Mouse (Mus musculus) MEL (cell line): ENCODE measurements around the gene Vps35l. TPM values are rescaled to one million over a fixed set of nuclear protein-coding genes. Genes with fewer than 3 reads are reported as not detected.

Source experiments
- DNase-seq: peaks from one replicate; pipeline ENCODE4 v3.0.0; 2011; ENCODE audit warnings: low read depth, low spot score
- H3K27ac ChIP-seq: 2 replicates; pipeline ENCODE4 v1.5.1; 2012; ENCODE audit warnings: low read depth, mild to moderate bottlenecking, control low read depth, low read length, moderate library complexity; ENCODE audit not compliant: control insufficient read depth
- H3K27me3 ChIP-seq, 2 experiments: fragments of 150-350 bp in 1 of 2; sonication (generic) in 1 of 2; 2 replicates each; pipeline ENCODE4 v1.6.1; 2012; ENCODE audit warnings: low read length in 2 of 2, mild to moderate bottlenecking in 2 of 2, improper control_type of control experiment in 1 of 2, moderate library complexity in 1 of 2; ENCODE audit not compliant: insufficient read depth in 2 of 2, control insufficient read depth in 1 of 2
- H3K36me3 ChIP-seq, 2 experiments: 2 replicates each; pipeline ENCODE4 v1.6.1; 2012 to 2014; ENCODE audit warnings: low read length in 2 of 2, improper control_type of control experiment in 1 of 2, inconsistent platforms in 1 of 2, mild to moderate bottlenecking in 1 of 2; ENCODE audit not compliant: insufficient read depth in 2 of 2, control insufficient read depth in 1 of 2
- H3K4me1 ChIP-seq, 2 experiments: fragments of 150-350 bp in 1 of 2; sonication (generic) in 1 of 2; 2 replicates each; pipeline ENCODE4 v1.6.1; 2012; ENCODE audit warnings: low read length in 2 of 2, improper control_type of control experiment in 1 of 2, mild to moderate bottlenecking in 1 of 2; ENCODE audit not compliant: insufficient read depth in 2 of 2, control insufficient read depth in 1 of 2
- H3K4me3 ChIP-seq, 2 experiments: fragments of 150-350 bp in 1 of 2; sonication (generic) in 1 of 2; 2 replicates each; pipeline ENCODE4 v1.5.1; 2012; ENCODE audit warnings: low read depth in 2 of 2, low read length in 2 of 2, mild to moderate bottlenecking in 2 of 2, moderate library complexity in 2 of 2, control low read depth in 1 of 2, improper control_type of control experiment in 1 of 2; ENCODE audit not compliant: control insufficient read depth in 1 of 2, insufficient read depth in 1 of 2
- H3K79me2 ChIP-seq: 2 replicates; pipeline ENCODE4 v1.6.1; 2012; ENCODE audit warnings: mild to moderate bottlenecking, low read length, moderate library complexity; ENCODE audit not compliant: control insufficient read depth, poor library complexity, insufficient read depth
- H3K9ac ChIP-seq: 2 replicates; pipeline ENCODE4 v1.6.1; 2012; ENCODE audit warnings: low read depth, mild to moderate bottlenecking, control low read depth, low read length, moderate library complexity; ENCODE audit not compliant: control insufficient read depth, poor library complexity, severe bottlenecking
- H3K9me3 ChIP-seq: fragments of 150-350 bp; sonication (generic); replicated peaks from 2 replicates; pipeline ENCODE4 v1.6.1; 2012; ENCODE audit warnings: mild to moderate bottlenecking, low read length, improper control_type of control experiment, moderate library complexity; ENCODE audit not compliant: insufficient read depth
- BHLHE40 ChIP-seq: IDR thresholded peaks from 2 replicates; pipeline ENCODE4 v1.6.1; 2012; ENCODE audit warnings: low read depth, mild to moderate bottlenecking, inconsistent platforms, low read length, improper control_type of control experiment, borderline replicate concordance
- CHD1 ChIP-seq: IDR thresholded peaks from 2 replicates; pipeline ENCODE4 v1.6.1; 2012; ENCODE audit warnings: low read depth, mild to moderate bottlenecking, inconsistent platforms, low read length, improper control_type of control experiment
- ELF1 ChIP-seq: IDR thresholded peaks from 2 replicates; pipeline ENCODE4 v1.6.1; 2014; ENCODE audit warnings: low read depth, mild to moderate bottlenecking, inconsistent platforms, low read length, improper control_type of control experiment, moderate library complexity
- ETS1 ChIP-seq: IDR thresholded peaks from 2 replicates; pipeline ENCODE4 v1.6.1; 2012; ENCODE audit warnings: low read depth, mild to moderate bottlenecking, inconsistent platforms, low read length, improper control_type of control experiment, moderate library complexity
- GABPA ChIP-seq: IDR thresholded peaks from 2 replicates; pipeline ENCODE4 v1.6.1; 2012; ENCODE audit warnings: low read depth, mild to moderate bottlenecking, inconsistent platforms, low read length, improper control_type of control experiment, moderate library complexity
- JUND ChIP-seq: IDR thresholded peaks from 2 replicates; pipeline ENCODE4 v1.6.1; 2011; ENCODE audit warnings: low read depth, mild to moderate bottlenecking, improper control_type of control experiment, low read length
- MAFK ChIP-seq: IDR thresholded peaks from 2 replicates; pipeline ENCODE4 v1.6.1; 2011; ENCODE audit warnings: low read depth, mild to moderate bottlenecking, low read length, improper control_type of control experiment, borderline replicate concordance
- MAX ChIP-seq: IDR thresholded peaks from 2 replicates; pipeline ENCODE4 v1.6.1; 2011; ENCODE audit warnings: low read length, improper control_type of control experiment
- MEF2A ChIP-seq: IDR thresholded peaks from 2 replicates; pipeline ENCODE4 v1.6.1; 2014; ENCODE audit warnings: low read depth, mild to moderate bottlenecking, inconsistent platforms, low read length, improper control_type of control experiment; ENCODE audit not compliant: poor library complexity, insufficient replicate concordance, severe bottlenecking; ENCODE audit errors: extremely low read depth
- MXI1 ChIP-seq: IDR thresholded peaks from 2 replicates; pipeline ENCODE4 v1.6.1; 2011; ENCODE audit warnings: mild to moderate bottlenecking, low read depth, low read length, improper control_type of control experiment
- MYB ChIP-seq: IDR thresholded peaks from 2 replicates; pipeline ENCODE4 v1.6.1; 2011; ENCODE audit warnings: mild to moderate bottlenecking, low read depth, low read length, improper control_type of control experiment
- NELFE ChIP-seq: IDR thresholded peaks from 2 replicates; pipeline ENCODE4 v1.6.1; 2011; ENCODE audit warnings: low read depth, low read length, improper control_type of control experiment
- NRF1 ChIP-seq: IDR thresholded peaks from 2 replicates; pipeline ENCODE4 v1.6.1; 2014; ENCODE audit warnings: low read depth, mild to moderate bottlenecking, inconsistent platforms, low read length, improper control_type of control experiment, moderate library complexity; ENCODE audit not compliant: poor library complexity, insufficient read depth, severe bottlenecking
- POLR2AphosphoS2 ChIP-seq: IDR thresholded peaks from 2 replicates; pipeline ENCODE4 v1.6.1; 2011; ENCODE audit warnings: low read length, improper control_type of control experiment
- POLR2AphosphoS5 ChIP-seq: IDR thresholded peaks from 2 replicates; pipeline ENCODE4 v1.6.1; 2012; ENCODE audit warnings: low read depth, borderline replicate concordance, mild to moderate bottlenecking, inconsistent platforms, low read length, moderate library complexity, mixed read lengths
- RAD21 ChIP-seq: IDR thresholded peaks from 2 replicates; pipeline ENCODE4 v1.6.1; 2011; ENCODE audit warnings: mild to moderate bottlenecking, low read depth, low read length, improper control_type of control experiment
- RCOR1 ChIP-seq: IDR thresholded peaks from 2 replicates; pipeline ENCODE4 v1.6.1; 2012; ENCODE audit warnings: low read depth, mild to moderate bottlenecking, inconsistent platforms, low read length, improper control_type of control experiment
- SIN3A ChIP-seq: IDR thresholded peaks from 2 replicates; pipeline ENCODE4 v1.6.1; 2012; ENCODE audit warnings: low read length, improper control_type of control experiment, inconsistent platforms
- SMC3 ChIP-seq: IDR thresholded peaks from 2 replicates; pipeline ENCODE4 v1.6.1; 2011; ENCODE audit warnings: low read depth, low read length, improper control_type of control experiment
- TAL1 ChIP-seq: IDR thresholded peaks from 2 replicates; pipeline ENCODE4 v1.6.1; 2012; ENCODE audit warnings: mild to moderate bottlenecking, inconsistent platforms, low read length, moderate library complexity, mixed read lengths
- TCF12 ChIP-seq: IDR thresholded peaks from 2 replicates; pipeline ENCODE4 v1.6.1; 2014; ENCODE audit warnings: low read depth, mild to moderate bottlenecking, inconsistent platforms, low read length, improper control_type of control experiment, moderate library complexity
- UBTF ChIP-seq: IDR thresholded peaks from 2 replicates; pipeline ENCODE4 v1.6.1; 2012; ENCODE audit warnings: low read depth, mild to moderate bottlenecking, inconsistent platforms, low read length, improper control_type of control experiment, moderate library complexity, borderline replicate concordance; ENCODE audit not compliant: insufficient read depth
- USF1 ChIP-seq: IDR thresholded peaks from 2 replicates; pipeline ENCODE4 v1.6.1; 2014; ENCODE audit warnings: low read depth, mild to moderate bottlenecking, inconsistent platforms, low read length, improper control_type of control experiment, moderate library complexity
- USF2 ChIP-seq, 2 experiments: IDR thresholded peaks; 2 replicates each; pipeline ENCODE4 v1.6.1; 2011 to 2012; ENCODE audit warnings: improper control_type of control experiment in 2 of 2, low read length in 2 of 2, borderline replicate concordance in 1 of 2, inconsistent platforms in 1 of 2, low read depth in 1 of 2, mild to moderate bottlenecking in 1 of 2; ENCODE audit not compliant: insufficient read depth in 1 of 2
- ZC3H11A ChIP-seq: IDR thresholded peaks from 2 replicates; pipeline ENCODE4 v1.6.1; 2012; ENCODE audit warnings: low read depth, mild to moderate bottlenecking, inconsistent platforms, low read length, improper control_type of control experiment
- ZMIZ1 ChIP-seq: IDR thresholded peaks from 2 replicates; pipeline ENCODE4 v1.6.1; 2012; ENCODE audit warnings: low read depth, mild to moderate bottlenecking, inconsistent platforms, low read length, improper control_type of control experiment, moderate library complexity
- polyA plus RNA-seq, 2 experiments: library from polyadenylated mRNA; stranded (reverse) in 1 of 2; unstranded in 1 of 2; fragments of >175 nt in 1 of 2; fragments of >200 nt in 1 of 2; gene quantifications; 2 replicates each; pipeline versions ENCODE4 v1.2.1 to v1.2.4; 2012; ENCODE audit warnings: low replicate concordance in 2 of 2, low read depth in 1 of 2; ENCODE audit not compliant: insufficient read length in 2 of 2, insufficient read depth in 1 of 2, missing spikeins in 1 of 2
- total RNA-seq: library from RNA; depleted of rRNA; stranded (reverse); fragments of 300-350 nt; gene quantifications from 2 replicates; pipeline ENCODE4 v1.2.3, GENCODE M21; 2012

Gene Vps35l
- total and polyA plus RNA-seq, 3 experiments, result 37.6 to 87.4 TPM; not detected in 1

DNA sequence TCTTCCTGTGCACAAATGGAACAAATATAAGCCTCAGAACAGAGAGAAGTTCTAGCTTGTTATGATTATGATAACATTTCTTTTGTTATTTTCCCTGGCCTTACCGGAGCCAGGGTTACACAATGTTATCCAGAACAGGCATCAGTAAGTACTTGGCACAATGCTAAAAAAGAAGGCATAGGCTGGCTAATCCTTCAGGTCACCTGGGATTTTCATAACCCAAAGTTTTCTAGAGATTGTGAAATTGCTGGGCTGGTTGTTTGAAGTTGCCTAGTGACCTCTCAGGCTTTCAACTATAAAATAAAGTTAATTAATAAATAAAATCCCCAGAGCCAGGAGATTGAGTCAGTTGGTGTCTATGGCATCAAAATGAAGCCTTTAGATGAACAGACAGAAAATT is 25.2 kb upstream of the Vps35l start:
- no peaks in the 10 kb centered on the region; the same call in 1 of the 2 replicates for H3K79me2 ChIP-seq
- peaks cover 0 to 11% of the 10 kb centered on the region in 2 experiments; a peak in 2 of 4 replicates for H3K36me3 ChIP-seq
- no peak overlapping the region for H3K4me3 ChIP-seq
- peaks cover 0 to 10% of the 10 kb centered on the region in 2 experiments; a peak in 2 of 4 replicates for H3K4me1 ChIP-seq
- H3K9me3 ChIP-seq, result no peaks in the 10 kb centered on the region
- no peak for TF ChIP-seq ZC3H11A
- no peak for TF ChIP-seq TAL1
- no peak for TF ChIP-seq USF1
- TF ChIP-seq POLR2AphosphoS2, result no peak
- TF ChIP-seq MAFK, result no peak
- no peak for TF ChIP-seq POLR2AphosphoS5
- no peak for TF ChIP-seq NELFE
- TF ChIP-seq BHLHE40, result no peak
- no peak for TF ChIP-seq CHD1
- no peak for TF ChIP-seq JUND
- no peak for TF ChIP-seq GABPA
- no peak for TF ChIP-seq MAX
- no peak for TF ChIP-seq ZMIZ1
- no peak for TF ChIP-seq SMC3
- no peak for TF ChIP-seq USF2 (IDR thresholded peaks at IDR 0.05; ENCODE audit: borderline replicate concordance in 1 of 2, insufficient read depth in 1 of 2, low read depth in 1 of 2, low read length in 2 of 2)
- TF ChIP-seq SIN3A, result no peak
- no peak for TF ChIP-seq MXI1
- H3K27ac ChIP-seq, result no peak overlapping the region
- H3K9ac ChIP-seq, result no peak overlapping the region
- no peaks in the 10 kb centered on the region for H3K27me3 ChIP-seq
- no peak for DNase-seq

DNA sequence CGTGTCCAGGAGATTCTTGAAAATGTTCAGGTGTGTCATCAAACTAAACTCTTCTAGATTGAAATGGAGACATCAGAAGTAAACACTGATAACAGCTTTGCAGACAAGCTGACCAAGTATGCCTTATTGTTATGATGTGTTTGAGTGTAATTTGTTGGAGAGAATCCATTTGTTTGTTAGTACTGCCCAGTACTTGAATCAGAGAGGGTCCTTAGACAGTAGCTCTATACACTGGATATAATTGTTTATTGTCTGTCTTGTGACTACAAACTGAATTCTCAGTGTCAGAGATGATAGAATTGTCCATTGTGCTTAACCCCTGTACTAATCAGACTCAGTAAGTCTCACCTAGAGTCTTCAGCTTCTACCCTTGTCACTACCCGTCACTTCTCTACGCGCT is 22.0 kb upstream of the Vps35l start:
- H3K36me3 ChIP-seq, result peaks cover 0 to 5% of the 10 kb centered on the region in 2 experiments; a peak in 2 of 4 replicates
- no peaks in the 10 kb centered on the region for H3K27me3 ChIP-seq
- H3K79me2 ChIP-seq, result no peaks in the 10 kb centered on the region
- DNase-seq, result no peak
- no peak overlapping the region for H3K27ac ChIP-seq
- H3K4me3 ChIP-seq, result no peak overlapping the region
- H3K9ac ChIP-seq, result no peak overlapping the region
- TF ChIP-seq MEF2A, result no peak
- no peak for TF ChIP-seq JUND
- TF ChIP-seq ZMIZ1, result no peak
- TF ChIP-seq CHD1, result no peak
- no peak for TF ChIP-seq RCOR1
- no peak for TF ChIP-seq ZC3H11A
- no peak for TF ChIP-seq ETS1
- TF ChIP-seq ELF1, result no peak
- TF ChIP-seq USF1, result no peak
- TF ChIP-seq SIN3A, result no peak
- no peak for TF ChIP-seq MYB
- TF ChIP-seq NRF1, result no peak
- no peak for TF ChIP-seq RAD21
- no peak for TF ChIP-seq UBTF
- no peak for TF ChIP-seq NELFE
- TF ChIP-seq SMC3, result no peak
- no peak for TF ChIP-seq MAX
- no peak for TF ChIP-seq TCF12
- H3K9me3 ChIP-seq, result no peaks in the 10 kb centered on the region
- H3K4me1 ChIP-seq, result peaks cover 0 to 6% of the 10 kb centered on the region in 2 experiments; a peak in 2 of 4 replicates
